Mouse (Mus musculus): ENCODE measurements around the gene Herc3.

Gene Herc3

GRCm38 (mm10) chr6:58879572-58879971 lies 48.3 kb downstream of the Herc3 start:
- no peak overlapping the region for H3K4me3 ChIP-seq (replicated peaks; ENCODE audit: low read length)
- H3K36me3 ChIP-seq (ENCODE audit: insufficient read depth, low read length) = peaks cover 4% of the 10 kb centered on the region; the same call in 1 of the 2 replicates
- no peaks in the 10 kb centered on the region for H3K27me3 ChIP-seq (ENCODE audit: insufficient read depth, low read length)
- H3K4me1 ChIP-seq (replicated peaks; ENCODE audit: low read depth, low read length) = no peaks in the 10 kb centered on the region
- H3K9me3 ChIP-seq (ENCODE audit: low read length) = no peaks in the 10 kb centered on the region
- TF ChIP-seq CTCF (conservative IDR thresholded peaks at IDR 0.05; ENCODE audit: low read length) = no peak
- TF ChIP-seq POU5F1 (IDR thresholded peaks at IDR 0.05; ENCODE audit: borderline replicate concordance, low read length) = no peak
- no peak for TF ChIP-seq NANOG (IDR thresholded peaks at IDR 0.05; ENCODE audit: borderline replicate concordance, low read length)

- peaks cover 4% of the 10 kb centered on the region; the same call in 1 of the 2 replicates for H3K36me3 ChIP-seq (ENCODE audit: insufficient read depth, low read length)
- H3K9me3 ChIP-seq (ENCODE audit: low read length) = no peaks in the 10 kb centered on the region
- H3K4me1 ChIP-seq (replicated peaks; ENCODE audit: low read depth, low read length) = no peaks in the 10 kb centered on the region
- TF ChIP-seq NANOG (IDR thresholded peaks at IDR 0.05; ENCODE audit: borderline replicate concordance, low read length) (no peak), CTCF (conservative IDR thresholded peaks at IDR 0.05; ENCODE audit: low read length) (no peak), POU5F1 (IDR thresholded peaks at IDR 0.05; ENCODE audit: borderline replicate concordance, low read length) (no peak)
- no peaks in the 10 kb centered on the region for H3K27me3 ChIP-seq (ENCODE audit: insufficient read depth, low read length)
- no peak overlapping the region for H3K4me3 ChIP-seq (replicated peaks; ENCODE audit: low read length)
These were observed 48.7 kb downstream of the Herc3 start for GRCm38 (mm10) chr6:58879987-58880386.

GRCm38 (mm10) chr6:58880861-58881260 lies 49.6 kb downstream of the Herc3 start:
- no peaks in the 10 kb centered on the region for H3K9me3 ChIP-seq (ENCODE audit: low read length)
- peaks cover 4% of the 10 kb centered on the region; the same call in 1 of the 2 replicates for H3K36me3 ChIP-seq (ENCODE audit: insufficient read depth, low read length)

GRCm38 (mm10) chr6:58881363-58881762 lies 50.1 kb downstream of the Herc3 start:
- Histone ChIP-seq H3K4me3 (replicated peaks; ENCODE audit: low read length) (no peak overlapping the region), H3K36me3 (ENCODE audit: insufficient read depth, low read length) (peaks cover 4% of the 10 kb centered on the region; the same call in 1 of the 2 replicates), H3K4me1 (replicated peaks; ENCODE audit: low read depth, low read length) (no peaks in the 10 kb centered on the region), H3K27me3 (ENCODE audit: insufficient read depth, low read length) (no peaks in the 10 kb centered on the region), H3K9me3 (ENCODE audit: low read length) (no peaks in the 10 kb centered on the region)
- TF ChIP-seq NANOG (IDR thresholded peaks at IDR 0.05; ENCODE audit: borderline replicate concordance, low read length) (no peak), POU5F1 (IDR thresholded peaks at IDR 0.05; ENCODE audit: borderline replicate concordance, low read length) (no peak)

More at GRCm38 (mm10) chr6:58880861-58881260, 49.6 kb downstream of the Herc3 start:
- TF ChIP-seq POU5F1 (IDR thresholded peaks at IDR 0.05; ENCODE audit: borderline replicate concordance, low read length) (no peak), NANOG (IDR thresholded peaks at IDR 0.05; ENCODE audit: borderline replicate concordance, low read length) (no peak), CTCF (conservative IDR thresholded peaks at IDR 0.05; ENCODE audit: low read length) (no peak)
- Histone ChIP-seq H3K27me3 (ENCODE audit: insufficient read depth, low read length) (no peaks in the 10 kb centered on the region), H3K4me1 (replicated peaks; ENCODE audit: low read depth, low read length) (no peaks in the 10 kb centered on the region), H3K4me3 (replicated peaks; ENCODE audit: low read length) (no peak overlapping the region)

GRCm38 (mm10) chr6:58882271-58882670 lies 51.0 kb downstream of the Herc3 start:
- Histone ChIP-seq H3K4me3 (replicated peaks; ENCODE audit: low read length) (no peak overlapping the region), H3K4me1 (replicated peaks; ENCODE audit: low read depth, low read length) (no peaks in the 10 kb centered on the region), H3K27me3 (ENCODE audit: insufficient read depth, low read length) (no peaks in the 10 kb centered on the region), H3K36me3 (ENCODE audit: insufficient read depth, low read length) (peaks cover 4% of the 10 kb centered on the region; the same call in 1 of the 2 replicates), H3K9me3 (ENCODE audit: low read length) (no peaks in the 10 kb centered on the region)
- TF ChIP-seq NANOG (IDR thresholded peaks at IDR 0.05; ENCODE audit: borderline replicate concordance, low read length) = no peak

GRCm38 (mm10) chr6:58889917-58890316 lies 58.7 kb downstream of the Herc3 start:
- Histone ChIP-seq H3K27me3 (ENCODE audit: insufficient read depth, low read length) (no peaks in the 10 kb centered on the region), H3K4me3 (replicated peaks; ENCODE audit: low read length) (no peak overlapping the region), H3K4me1 (replicated peaks; ENCODE audit: low read depth, low read length) (no peaks in the 10 kb centered on the region), H3K9me3 (ENCODE audit: low read length) (no peaks in the 10 kb centered on the region), H3K36me3 (ENCODE audit: insufficient read depth, low read length) (peaks cover 10% of the 10 kb centered on the region; the same call in 1 of the 2 replicates)
- TF ChIP-seq POU5F1 (IDR thresholded peaks at IDR 0.05; ENCODE audit: borderline replicate concordance, low read length) = no peak
- no peak for TF ChIP-seq NANOG (IDR thresholded peaks at IDR 0.05; ENCODE audit: borderline replicate concordance, low read length)
- TF ChIP-seq CTCF (conservative IDR thresholded peaks at IDR 0.05; ENCODE audit: low read length) = no peak

GRCm38 (mm10) chr6:58893307-58893706 lies 62.0 kb downstream of the Herc3 start:
- Histone ChIP-seq H3K36me3 (ENCODE audit: insufficient read depth, low read length) (peaks cover 21% of the 10 kb centered on the region), H3K4me1 (replicated peaks; ENCODE audit: low read depth, low read length) (no peaks in the 10 kb centered on the region), H3K27me3 (ENCODE audit: insufficient read depth, low read length) (no peaks in the 10 kb centered on the region), H3K9me3 (ENCODE audit: low read length) (no peaks in the 10 kb centered on the region), H3K4me3 (replicated peaks; ENCODE audit: low read length) (no peak overlapping the region)
- no peak for TF ChIP-seq CTCF (conservative IDR thresholded peaks at IDR 0.05; ENCODE audit: low read length)
- TF ChIP-seq NANOG (IDR thresholded peaks at IDR 0.05; ENCODE audit: borderline replicate concordance, low read length) = no peak
- TF ChIP-seq POU5F1 (IDR thresholded peaks at IDR 0.05; ENCODE audit: borderline replicate concordance, low read length) = no peak

- Histone ChIP-seq H3K36me3 (ENCODE audit: insufficient read depth, low read length) (peaks cover 19% of the 10 kb centered on the region), H3K27me3 (ENCODE audit: insufficient read depth, low read length) (no peaks in the 10 kb centered on the region)
These were observed 63.7 kb downstream of the Herc3 start for GRCm38 (mm10) chr6:58894994-58895393.

GRCm38 (mm10) chr6:58896648-58897047 lies 65.4 kb downstream of the Herc3 start:
- H3K36me3 ChIP-seq (ENCODE audit: insufficient read depth, low read length) = peaks cover 23% of the 10 kb centered on the region
- no peaks in the 10 kb centered on the region for H3K4me1 ChIP-seq (replicated peaks; ENCODE audit: low read depth, low read length)
- H3K9me3 ChIP-seq (ENCODE audit: low read length) = peaks cover 18% of the 10 kb centered on the region
- no peaks in the 10 kb centered on the region for H3K27me3 ChIP-seq (ENCODE audit: insufficient read depth, low read length)
- no peak overlapping the region for H3K4me3 ChIP-seq (replicated peaks; ENCODE audit: low read length)
- TF ChIP-seq CTCF (conservative IDR thresholded peaks at IDR 0.05; ENCODE audit: low read length) = no peak
- TF ChIP-seq NANOG (IDR thresholded peaks at IDR 0.05; ENCODE audit: borderline replicate concordance, low read length) = no peak
- TF ChIP-seq POU5F1 (IDR thresholded peaks at IDR 0.05; ENCODE audit: borderline replicate concordance, low read length) = no peak

More at GRCm38 (mm10) chr6:58894994-58895393, 63.7 kb downstream of the Herc3 start:
- Histone ChIP-seq H3K4me1 (replicated peaks; ENCODE audit: low read depth, low read length) (no peaks in the 10 kb centered on the region), H3K9me3 (ENCODE audit: low read length) (0 out of 2 replicates have a peak, but pooled peaks cover 4% of the 10 kb centered on the region), H3K4me3 (replicated peaks; ENCODE audit: low read length) (no peak overlapping the region)
- TF ChIP-seq POU5F1 (IDR thresholded peaks at IDR 0.05; ENCODE audit: borderline replicate concordance, low read length) = no peak
- TF ChIP-seq NANOG (IDR thresholded peaks at IDR 0.05; ENCODE audit: borderline replicate concordance, low read length) = no peak
- TF ChIP-seq CTCF (conservative IDR thresholded peaks at IDR 0.05; ENCODE audit: low read length) = no peak
